Mouse (Mus musculus) heart, postnatal 4 days (tissue): ENCODE measurements around the gene Acbd3. TPM values are rescaled to one million over a fixed set of nuclear protein-coding genes. Genes with fewer than 3 reads are reported as not detected.
A peak's percentile ranks its signal among the peaks of the same experiment; 100 is the strongest.

Experiments
- DNase-seq: peaks from one replicate; pipeline ENCODE4 v3.0.0; 2021
- total RNA-seq, 2 experiments: library from RNA; stranded (reverse); gene quantifications; 2 replicates each; pipeline ENCODE4 v1.2.3; 2021

Acbd3 gene
- total RNA-seq, result 10 to 100 TPM; 35.8 to 36.5 TPM

DNA sequence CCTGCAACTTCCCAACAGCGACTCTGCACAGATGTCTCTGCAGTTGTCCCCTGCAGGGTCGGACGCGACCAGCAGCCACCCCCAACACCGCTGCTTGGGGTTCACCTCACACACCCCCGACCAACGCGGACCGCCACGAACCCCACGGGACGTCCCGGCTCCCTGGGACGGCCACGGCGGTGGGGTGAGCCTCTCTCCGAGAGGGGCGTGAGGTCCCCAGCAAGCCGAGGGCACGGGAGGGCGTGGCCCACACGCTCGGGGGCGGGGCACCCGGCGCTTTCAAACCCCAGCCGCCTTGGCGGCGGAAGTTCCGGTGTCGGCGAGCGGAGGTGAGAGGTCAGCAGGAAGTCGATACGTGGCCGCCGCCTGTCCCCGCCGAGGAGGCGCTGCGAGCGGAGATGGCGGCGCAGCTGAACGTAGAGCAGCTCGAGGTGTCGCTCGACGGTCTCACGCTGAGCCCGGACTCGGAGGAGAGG is at the start of gene Acbd3:
TSS of gene Acbd3 (plus strand) at position 340 of the 476 bp plus-strand sequence.
- peak; percentile 95 for DNase-seq

DNA sequence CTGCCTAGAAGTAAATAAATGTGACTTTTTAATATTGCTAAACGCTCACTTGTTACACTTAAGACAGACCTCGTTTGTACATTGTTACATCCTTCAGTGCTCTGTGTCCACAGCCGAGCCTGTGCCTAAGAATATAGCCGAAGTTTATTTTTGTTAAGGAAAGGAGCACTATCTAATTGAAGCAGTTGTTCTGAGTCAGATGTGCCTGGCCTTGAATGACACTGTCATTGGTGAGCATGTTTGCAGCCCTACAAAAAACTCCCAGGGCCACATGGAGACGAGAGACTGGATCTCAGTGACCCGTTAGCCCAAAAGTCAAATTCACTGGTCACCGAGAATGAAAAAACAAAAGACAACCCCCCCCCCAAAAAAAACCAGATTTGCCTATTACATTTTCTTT is 34.6 kb upstream of the Acbd3 start:
- DNase-seq, result no peak

DNA sequence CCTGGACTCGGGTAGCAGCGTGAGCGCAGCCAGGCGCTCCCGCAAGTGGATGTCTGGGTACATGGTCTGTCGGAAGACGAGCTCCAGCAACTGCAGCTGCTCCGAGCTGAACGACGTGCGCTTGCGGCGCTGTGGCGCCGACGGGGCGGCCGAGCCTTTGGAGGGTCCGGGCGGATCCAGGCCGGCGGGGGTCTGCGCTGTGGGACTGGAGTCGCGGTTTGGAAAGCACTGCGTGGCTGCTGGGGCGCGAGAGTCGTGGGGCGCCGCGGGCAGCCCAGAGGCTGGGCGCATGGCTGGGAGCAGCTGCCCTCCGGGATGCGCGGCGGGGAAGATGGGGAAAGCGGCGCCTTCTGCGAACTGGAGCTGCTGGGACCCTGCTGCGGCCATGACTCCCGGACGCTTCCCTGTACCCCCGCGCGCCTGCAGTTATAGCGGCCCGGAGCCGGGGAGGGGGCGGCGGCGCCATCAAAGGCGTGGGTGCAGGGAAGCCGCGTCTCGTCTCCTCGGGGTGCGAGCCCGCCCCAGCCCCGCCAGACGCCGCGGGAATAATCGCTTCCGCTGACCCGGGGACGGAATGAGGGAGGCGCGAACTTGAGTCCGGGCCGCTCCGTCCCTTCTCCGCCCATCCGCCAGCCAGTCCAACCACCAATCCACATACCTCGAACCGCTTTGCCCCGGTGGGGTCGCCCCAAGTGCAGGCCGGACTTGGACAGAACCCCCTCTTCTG is 29.1 kb upstream of the Acbd3 start, which contains the start of gene Mixl1:
TSS of gene Mixl1 (minus strand) at position 409 of the 727 bp plus-strand sequence.
- peak; percentile 12 for DNase-seq

DNA sequence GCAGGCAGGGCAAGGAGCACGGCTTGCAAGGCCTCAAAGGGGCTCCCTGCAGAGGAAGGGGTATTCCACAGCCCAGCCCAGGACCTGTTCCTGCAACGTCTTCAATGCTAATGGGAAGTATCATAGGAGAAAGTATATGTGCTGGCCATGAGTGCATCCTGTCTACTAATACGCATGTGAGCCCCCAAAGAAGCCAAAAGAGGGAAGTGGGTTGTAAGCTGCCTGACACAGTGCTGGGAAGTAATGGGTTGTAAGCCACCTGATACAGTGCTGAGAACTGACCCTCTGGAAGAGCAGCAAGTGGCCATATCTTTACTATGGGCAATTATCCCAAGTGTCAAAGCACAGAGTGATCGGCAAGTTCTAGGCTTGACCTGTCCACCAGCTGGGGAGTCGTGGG is 27.8 kb upstream of the Acbd3 start:
- no peak for DNase-seq

DNA sequence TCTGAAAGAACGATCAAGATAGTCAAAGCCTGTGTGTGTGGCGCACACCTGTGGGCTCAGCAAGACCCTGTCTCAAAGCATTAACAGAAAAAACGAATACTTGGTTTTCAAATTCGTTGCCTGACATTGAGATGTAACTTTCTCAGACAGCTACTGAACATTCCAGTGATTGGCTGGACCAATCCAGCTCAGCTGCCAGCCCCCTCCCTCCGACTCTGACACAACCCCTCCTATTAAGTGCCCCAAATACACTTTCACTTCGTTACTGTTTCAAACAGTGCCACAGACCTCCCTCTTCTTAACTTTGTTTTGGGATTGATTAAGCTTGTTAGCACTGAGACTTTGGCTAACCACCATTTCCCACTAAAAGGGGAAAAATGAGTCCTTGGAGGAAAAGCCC is 22.4 kb upstream of the Acbd3 start:
- DNase-seq, result peak; percentile 14

GRCm38 (mm10) chr1:180707368-180707767 is 18.5 kb upstream of the Acbd3 start:
- no peak for DNase-seq

- no peak for DNase-seq
Observed at GRCm38 (mm10) chr1:180707813-180708212, 18.0 kb upstream of the Acbd3 start.

GRCm38 (mm10) chr1:180708935-180709776 is 16.7 kb upstream of the Acbd3 start:
- no peak for DNase-seq

DNA sequence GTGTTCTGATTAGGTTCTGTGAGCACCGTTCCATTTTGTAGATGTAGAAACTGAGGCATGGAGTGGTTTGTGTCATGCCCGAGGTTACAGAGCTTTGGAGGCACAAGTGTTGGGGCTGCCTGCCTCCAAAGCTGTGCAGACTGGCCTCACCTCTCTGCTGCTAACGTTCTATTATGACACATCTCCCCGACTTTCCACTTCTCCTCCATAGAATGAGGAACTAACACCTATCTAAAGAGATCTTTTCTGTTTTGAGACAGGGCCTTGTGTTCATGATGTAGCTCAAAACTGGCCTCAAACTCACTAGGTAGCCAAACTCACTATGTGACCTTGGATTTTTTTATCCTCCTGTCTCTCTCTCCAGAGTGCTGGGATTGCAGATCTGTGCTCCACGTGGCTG is 7.1 kb upstream of the Acbd3 start:
- DNase-seq, result no peak

- no peak for DNase-seq
Observed at GRCm38 (mm10) chr1:180719483-180719882, 6.4 kb upstream of the Acbd3 start.

- DNase-seq, result peak; percentile 93
Observed at GRCm38 (mm10) chr1:180719951-180720689, 5.7 kb upstream of the Acbd3 start.

GRCm38 (mm10) chr1:180722608-180723007 is 3.2 kb upstream of the Acbd3 start:
- DNase-seq, result no peak

GRCm38 (mm10) chr1:180723701-180724238 is 2.1 kb upstream of the Acbd3 start:
- DNase-seq, result no peak

DNA sequence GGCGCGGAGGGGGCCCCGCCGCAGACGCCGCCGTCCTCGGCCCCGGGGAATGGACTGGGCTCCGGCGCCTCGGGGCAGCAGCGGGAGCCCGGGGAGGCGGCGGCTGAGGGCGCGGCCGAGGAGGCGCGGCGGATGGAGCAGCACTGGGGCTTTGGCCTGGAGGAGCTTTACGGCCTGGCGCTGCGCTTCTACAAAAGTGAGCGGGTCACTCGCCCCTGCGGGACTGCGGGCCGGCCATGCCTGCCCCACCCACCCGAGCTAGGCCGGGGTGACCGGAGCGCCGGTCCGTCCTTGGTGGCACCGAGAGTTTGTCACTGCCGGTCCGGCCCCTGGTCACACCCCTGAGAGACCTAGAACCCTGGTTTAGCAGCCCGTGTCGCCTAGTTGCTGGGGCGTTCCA is 340 bp downstream of the Acbd3 start:
- no peak for DNase-seq

- DNase-seq, result no peak
Observed at GRCm38 (mm10) chr1:180729231-180729630, 3.4 kb downstream of the Acbd3 start.

- no peak for DNase-seq
Observed at GRCm38 (mm10) chr1:180747827-180748226, 22.0 kb downstream of the Acbd3 start.

DNA sequence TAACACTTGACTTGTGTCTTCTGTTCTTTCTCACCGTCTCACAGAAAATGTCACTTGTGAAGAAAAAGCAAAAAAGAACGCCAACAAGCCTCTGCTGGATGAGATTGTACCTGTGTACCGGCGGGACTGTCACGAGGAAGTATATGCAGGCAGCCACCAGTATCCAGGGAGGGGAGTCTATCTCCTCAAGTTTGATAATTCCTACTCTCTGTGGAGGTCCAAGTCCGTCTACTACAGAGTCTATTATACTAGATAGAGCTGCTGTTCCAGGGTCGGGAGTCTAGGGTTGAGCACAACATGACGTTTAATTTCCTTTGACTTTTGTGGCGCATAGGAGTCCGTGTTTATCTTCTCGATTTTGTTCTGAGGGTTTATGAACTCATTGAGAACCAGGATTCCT is 26.3 kb downstream of the Acbd3 start:
- no peak for DNase-seq

- DNase-seq, result no peak
Observed at GRCm38 (mm10) chr1:180754376-180754775, 28.5 kb downstream of the Acbd3 start.

GRCm38 (mm10) chr1:180756711-180757110 is 30.9 kb downstream of the Acbd3 start:
- no peak for DNase-seq

GRCm38 (mm10) chr1:180757252-180757955 is 31.6 kb downstream of the Acbd3 start:
- no peak for DNase-seq

DNA sequence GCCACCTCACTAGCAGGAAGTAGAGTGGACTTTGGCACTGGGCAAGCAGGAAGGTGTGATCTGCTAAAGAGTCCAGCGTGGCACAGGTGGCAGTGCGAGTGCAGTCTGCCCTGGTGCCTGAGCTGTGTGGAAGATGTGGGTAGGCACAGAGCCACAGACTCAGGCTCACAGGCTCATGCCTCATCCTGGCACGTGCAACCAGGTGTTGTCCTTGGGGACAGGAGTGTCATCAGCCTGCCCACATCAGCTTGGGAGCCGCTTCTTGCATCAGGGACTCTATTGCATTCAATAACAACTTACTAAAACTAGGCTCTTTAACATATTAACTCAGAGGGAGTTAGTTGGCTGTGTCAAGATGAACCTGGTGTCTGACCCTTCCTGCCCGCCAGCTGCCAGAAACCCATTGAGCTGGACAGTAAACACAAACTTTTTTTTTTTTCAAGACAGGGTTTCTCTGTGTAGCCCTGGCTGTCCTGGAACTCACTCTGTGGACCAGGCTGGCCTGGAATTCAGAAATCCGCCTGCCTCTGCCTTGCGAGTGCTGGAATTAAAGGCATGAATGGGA is 32.2 kb downstream of the Acbd3 start:
- DNase-seq, result no peak

- DNase-seq, result no peak
Observed at GRCm38 (mm10) chr1:180762180-180762579, 36.3 kb downstream of the Acbd3 start.
